ENCODE assay signal across 29 mouse cellular contexts in genomic region chr11:121081120-121081519, GRCm38 (mm10). TPM values are rescaled to one million over a fixed set of nuclear protein-coding genes. Genes with fewer than 3 reads are reported as not detected.
"Had no signal": no experiment of that assay in that cellular context is flagged by ENCODE, and none has a peak within 500 bp of the region (broad histone marks: within the 10 kb centered on the region; RNA-seq: fewer than 3 reads in every experiment).

Gene Sectm1a (minus strand): TSS chr11:121081220.

- H3K27me3 ChIP-seq: limb, embryonic 13.5 days; midbrain, embryonic 12.5 days; neural tube, embryonic 13.5 days had no signal

- DNase-seq: kidney, adult 18-20 months; kidney, adult 9 months; kidney, postnatal 14 days; kidney, postnatal 4 days; liver; liver, postnatal 0 days; lung, embryonic 14.5 days; retina, postnatal 1 day; right cerebral cortex, postnatal 25 days; spleen, adult 18-20 months; thymus, adult 2 months; thymus, postnatal 14 days had no signal

- H3K9ac ChIP-seq: limb, embryonic 13.5 days; liver, embryonic 14.5 days; liver, postnatal 0 days; lung, embryonic 14.5 days; midbrain, embryonic 12.5 days; neural tube, embryonic 13.5 days had no signal

- H3K4me1 ChIP-seq: limb, embryonic 10.5 days; limb, embryonic 13.5 days; midbrain, embryonic 12.5 days; neural tube, embryonic 13.5 days had no signal

- H3K4me3 ChIP-seq: limb, embryonic 10.5 days; limb, embryonic 13.5 days; midbrain, embryonic 12.5 days; myocyte; neural tube, embryonic 13.5 days had no signal

- H3K36me3 ChIP-seq: limb, embryonic 10.5 days; limb, embryonic 13.5 days; midbrain, embryonic 12.5 days; neural tube, embryonic 13.5 days had no signal

- ATAC-seq: liver, postnatal 0 days; lung, postnatal 0 days; midbrain, embryonic 16.5 days had no signal

- H3K4me2 ChIP-seq: limb, embryonic 13.5 days; lung, embryonic 14.5 days; midbrain, embryonic 12.5 days; neural tube, embryonic 13.5 days had no signal

- H3K27ac ChIP-seq: limb, embryonic 10.5 days; limb, embryonic 13.5 days; liver, embryonic 14.5 days; midbrain, embryonic 12.5 days; neural tube, embryonic 13.5 days had no signal

- H3K9me3 ChIP-seq: limb, embryonic 10.5 days; limb, embryonic 13.5 days; midbrain, embryonic 12.5 days; neural tube, embryonic 13.5 days had no signal

RNA-seq across cellular contexts. Expression of gene Sectm1a, which starts in this region (rescaled TPM):
- total RNA-seq: layer of hippocampus, adult 18-20 months; layer of hippocampus, postnatal 14 days; left cerebral cortex, adult 8-10 months; left cerebral cortex, postnatal 14 days; megakaryocyte-erythroid progenitor cell, adult 5-6 weeks; monocyte, adult 5-6 weeks; neutrophil, adult 5-6 weeks had no signal
- polyA plus RNA-seq: limb, embryonic 10.5 days; macrophage; midbrain, embryonic 12.5 days; midbrain, embryonic 16.5 days; neural tube, embryonic 13.5 days; stomach, embryonic 14.5 days had no signal
